Mouse (Mus musculus): Measurements from ENCODE around the gene Acox3. TPM values are rescaled to one million over a fixed set of nuclear protein-coding genes. Genes with fewer than 3 reads are reported as not detected.

Acox3 gene
- polyA plus RNA-seq, 1 experiment = 30.5 TPM

DNA sequence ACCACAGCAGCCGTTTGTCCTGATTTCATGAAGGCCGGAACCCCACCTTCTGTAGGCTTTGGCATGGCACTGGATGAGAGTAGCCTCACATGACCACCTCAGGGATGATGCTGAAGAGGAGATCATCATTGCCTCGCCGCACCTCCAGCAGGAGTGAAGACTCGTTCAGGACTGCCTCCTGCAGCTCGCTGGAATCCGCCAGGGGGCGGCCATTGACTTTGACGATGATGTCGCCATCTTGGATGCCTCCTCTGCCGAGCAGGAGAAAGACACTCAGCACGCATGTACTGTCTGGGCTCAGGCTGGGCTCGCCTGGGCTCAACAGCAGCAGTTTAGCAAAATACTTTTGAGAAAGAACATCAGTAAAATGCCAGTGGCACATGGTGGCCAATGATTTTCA, 70.0 kb downstream of the Acox3 start:
- Histone ChIP-seq H3K4me3 (ENCODE audit: insufficient read depth, low read length) (no peak overlapping the region), H3K4me1 (ENCODE audit: control insufficient read depth, insufficient read depth, low read length) (no peaks in the 10 kb centered on the region), H3K27ac (ENCODE audit: insufficient read depth, low read length) (no peak overlapping the region)
- TF ChIP-seq POLR2A (IDR thresholded peaks at IDR 0.05; ENCODE audit: extremely low read depth, insufficient read depth, low read length) (no peak), CTCF (IDR thresholded peaks at IDR 0.05; ENCODE audit: extremely low read depth, insufficient read depth, low read length) (no peak)

DNA sequence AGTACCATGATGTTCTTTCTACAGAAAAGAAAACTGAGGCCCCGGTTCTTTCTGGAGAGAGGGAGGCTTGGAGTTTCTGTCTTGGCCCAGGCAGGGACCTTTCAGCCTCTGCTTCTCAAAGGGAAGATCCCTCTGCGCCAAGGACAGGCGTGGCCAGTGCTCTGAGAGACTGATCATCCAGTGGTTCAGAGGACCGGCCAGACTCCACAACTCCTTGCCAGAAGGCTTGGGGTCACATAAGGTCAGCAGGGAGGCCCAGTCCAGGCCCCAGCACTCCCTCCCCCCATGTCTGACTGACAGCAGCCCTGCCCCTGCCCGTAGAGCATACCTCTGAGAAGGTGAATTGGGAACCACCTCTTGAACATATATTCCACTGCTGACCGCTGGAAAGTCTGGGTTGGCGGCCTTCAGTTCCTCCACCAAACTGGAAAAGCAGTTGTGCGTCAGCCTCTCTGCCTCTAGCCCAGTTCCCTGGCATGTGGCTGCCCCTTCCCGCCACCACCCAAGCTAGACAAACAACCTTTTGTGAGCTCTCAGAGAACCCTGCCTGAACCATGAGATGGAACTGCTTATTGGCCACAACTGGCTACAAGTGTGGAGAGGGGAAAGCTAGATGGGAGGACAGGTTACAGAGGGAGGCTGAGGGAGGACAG, 71.0 kb downstream of the Acox3 start:
- H3K4me1 ChIP-seq (ENCODE audit: control insufficient read depth, insufficient read depth, low read length) = no peaks in the 10 kb centered on the region
- no peak for TF ChIP-seq CTCF (IDR thresholded peaks at IDR 0.05; ENCODE audit: extremely low read depth, insufficient read depth, low read length)
- no peak for TF ChIP-seq POLR2A (IDR thresholded peaks at IDR 0.05; ENCODE audit: extremely low read depth, insufficient read depth, low read length)

DNA sequence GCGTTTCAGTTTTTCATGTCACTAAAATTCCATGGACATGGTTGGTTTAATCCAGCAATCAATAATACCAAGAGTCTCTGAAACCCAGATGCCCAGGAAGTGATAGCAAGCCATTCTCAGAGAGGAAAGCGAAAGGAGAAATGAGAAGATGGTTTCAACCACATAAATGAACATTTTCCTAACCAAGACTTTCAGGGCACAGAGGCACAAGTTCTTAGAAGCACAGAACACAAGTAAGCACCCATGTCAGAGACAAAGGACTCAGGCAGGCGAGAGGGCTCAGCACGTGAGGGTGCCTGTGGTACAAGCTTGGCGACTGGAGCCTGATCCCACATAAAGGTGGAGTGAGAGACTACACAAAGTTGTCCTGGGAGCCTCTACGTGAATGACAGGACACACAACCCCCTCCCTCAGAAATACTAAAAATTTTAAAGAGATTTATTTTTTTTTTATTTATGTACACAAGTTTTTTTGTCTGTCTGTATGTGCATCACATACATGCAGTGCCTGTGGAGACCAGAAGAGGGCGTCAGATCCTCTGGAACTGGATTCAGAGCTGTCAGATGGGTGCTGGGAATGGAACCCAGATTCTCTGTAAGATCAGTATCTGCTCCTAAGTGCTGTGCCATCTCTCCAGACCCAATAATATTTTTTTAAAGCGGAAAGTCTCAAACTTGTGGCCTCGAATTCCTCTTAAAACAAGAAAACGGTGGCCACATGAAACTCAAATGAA, 73.1 kb downstream of the Acox3 start:
- no peak overlapping the region for H3K4me3 ChIP-seq (ENCODE audit: insufficient read depth, low read length)
- H3K4me1 ChIP-seq (ENCODE audit: control insufficient read depth, insufficient read depth, low read length) = no peaks in the 10 kb centered on the region
- H3K27ac ChIP-seq (ENCODE audit: insufficient read depth, low read length) = no peak overlapping the region
- no peak for TF ChIP-seq POLR2A (IDR thresholded peaks at IDR 0.05; ENCODE audit: extremely low read depth, insufficient read depth, low read length)
- no peak for TF ChIP-seq CTCF (IDR thresholded peaks at IDR 0.05; ENCODE audit: extremely low read depth, insufficient read depth, low read length)

More for the DNA sequence above, 71.0 kb downstream of the Acox3 start:
- H3K27ac ChIP-seq (ENCODE audit: insufficient read depth, low read length) = no peak overlapping the region
- no peak overlapping the region for H3K4me3 ChIP-seq (ENCODE audit: insufficient read depth, low read length)

DNA sequence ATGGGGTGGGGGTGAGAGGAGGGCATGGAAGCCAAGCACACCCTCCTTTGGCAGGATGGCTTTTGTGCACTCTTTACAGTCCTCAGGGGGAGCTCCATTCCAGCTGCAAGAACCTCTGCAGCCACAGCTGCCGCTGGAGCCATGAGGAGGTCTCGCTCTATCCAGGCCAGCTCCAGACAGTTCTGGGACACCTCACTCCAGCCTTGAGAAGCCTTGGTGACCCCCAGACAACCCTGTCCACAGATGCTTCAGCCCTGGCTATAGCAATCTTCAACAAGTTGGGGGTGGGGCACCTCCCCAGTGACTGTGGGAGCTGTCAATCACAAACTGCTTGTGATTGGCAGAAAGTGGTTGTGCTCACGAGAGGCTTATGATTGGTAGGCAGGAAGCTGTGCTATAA, 76.7 kb downstream of the Acox3 start:
- TF ChIP-seq CTCF (IDR thresholded peaks at IDR 0.05; ENCODE audit: extremely low read depth, insufficient read depth, low read length) (no peak), POLR2A (IDR thresholded peaks at IDR 0.05; ENCODE audit: extremely low read depth, insufficient read depth, low read length) (no peak)
- no peak overlapping the region for H3K27ac ChIP-seq (ENCODE audit: insufficient read depth, low read length)
- H3K4me3 ChIP-seq (ENCODE audit: insufficient read depth, low read length) = no peak overlapping the region
- no peaks in the 10 kb centered on the region for H3K4me1 ChIP-seq (ENCODE audit: control insufficient read depth, insufficient read depth, low read length)

DNA sequence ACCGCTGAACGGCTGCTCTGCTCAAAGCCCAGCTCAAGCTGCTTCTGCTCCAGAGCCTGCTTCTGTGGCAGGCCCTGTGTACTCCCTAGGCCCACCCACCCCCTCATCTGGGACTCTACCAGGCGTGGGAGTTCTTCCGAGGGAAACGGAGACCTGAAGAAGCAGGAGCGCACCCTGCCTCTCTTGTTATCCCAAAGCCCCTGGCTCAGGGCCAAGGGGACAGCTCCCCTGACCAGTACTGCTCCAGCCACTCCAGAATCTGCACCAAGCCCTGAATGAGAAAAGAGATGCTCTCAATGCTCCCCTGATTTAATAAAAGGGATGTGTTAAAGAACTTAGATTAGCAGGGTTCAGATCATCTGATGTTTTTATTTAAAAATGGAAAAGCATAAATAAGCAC, 78.4 kb downstream of the Acox3 start:
- Histone ChIP-seq H3K27ac (ENCODE audit: insufficient read depth, low read length) (no peak overlapping the region), H3K4me3 (ENCODE audit: insufficient read depth, low read length) (no peak overlapping the region), H3K4me1 (ENCODE audit: control insufficient read depth, insufficient read depth, low read length) (no peaks in the 10 kb centered on the region)
- TF ChIP-seq POLR2A (IDR thresholded peaks at IDR 0.05; ENCODE audit: extremely low read depth, insufficient read depth, low read length) (no peak), CTCF (IDR thresholded peaks at IDR 0.05; ENCODE audit: extremely low read depth, insufficient read depth, low read length) (no peak)

DNA sequence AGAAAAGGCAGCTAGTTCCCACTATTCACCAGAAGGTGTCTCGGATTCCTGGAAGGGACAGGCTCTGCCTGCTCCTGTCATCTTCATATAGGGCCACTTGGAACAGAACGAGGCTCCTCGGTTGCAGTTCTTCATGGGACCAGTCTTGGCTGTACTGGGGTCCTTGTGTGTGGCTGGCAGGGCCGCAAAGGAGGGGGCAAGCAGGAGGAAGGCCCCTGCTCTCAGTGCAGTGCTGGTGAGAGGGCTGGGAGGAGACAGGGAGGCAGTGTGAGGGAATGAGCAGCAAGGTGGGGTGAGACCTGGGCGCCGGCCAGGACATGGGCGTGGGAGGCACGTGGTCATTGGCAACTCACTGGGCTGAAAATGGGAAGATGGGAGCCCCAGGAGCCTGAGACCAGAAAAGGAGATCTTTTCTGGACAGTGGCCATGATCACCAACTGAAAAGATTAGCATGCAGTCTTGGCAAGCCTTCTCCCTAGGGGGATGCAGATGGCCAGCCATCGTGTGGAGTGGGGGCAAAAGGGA, 79.2 kb downstream of the Acox3 start:
- Histone ChIP-seq H3K4me3 (ENCODE audit: insufficient read depth, low read length) (no peak overlapping the region), H3K27ac (ENCODE audit: insufficient read depth, low read length) (no peak overlapping the region), H3K4me1 (ENCODE audit: control insufficient read depth, insufficient read depth, low read length) (no peaks in the 10 kb centered on the region)
- no peak for TF ChIP-seq CTCF (IDR thresholded peaks at IDR 0.05; ENCODE audit: extremely low read depth, insufficient read depth, low read length)
- no peak for TF ChIP-seq POLR2A (IDR thresholded peaks at IDR 0.05; ENCODE audit: extremely low read depth, insufficient read depth, low read length)

Other genes starting within 250 kb of the Acox3 start
- not detected in 2 replicates for gene Hmx1, start 193.9 kb upstream of the Acox3 start, polyA plus RNA-seq (2012; rRNA removed)
- 0.28 and 0.48 TPM in 2 replicates for gene Cpz, start 57.3 kb upstream of the Acox3 start, polyA plus RNA-seq (2012; rRNA removed)
- gene Trmt44, start 8.0 kb upstream of the Acox3 start, polyA plus RNA-seq (2012; rRNA removed) = 6.1 and 6.7 TPM in 2 replicates
- gene Htra3, start 96.7 kb downstream of the Acox3 start, polyA plus RNA-seq (2012; rRNA removed) = 6.5 and 6.9 TPM in 2 replicates
- gene Sh3tc1, start 156.9 kb downstream of the Acox3 start, polyA plus RNA-seq (2012; rRNA removed) = 1.2 and 1.4 TPM in 2 replicates
- 145 and 176 TPM in 2 replicates for gene Ablim2, start 174.8 kb downstream of the Acox3 start, polyA plus RNA-seq (2012; rRNA removed)